Mouse (Mus musculus): Measurements from ENCODE around the gene Tmem189. TPM values are rescaled to one million over a fixed set of nuclear protein-coding genes. Genes with fewer than 3 reads are reported as not detected.

The Tmem189 gene
- polyA plus RNA-seq, 1 experiment from 2014 or later, result 43.3 TPM

GRCm38 (mm10) chr2:167688126-167688497 lies 1.5 kb downstream of the Tmem189 start:
- H3K9me3 ChIP-seq (ENCODE audit: low read depth, low read length), result no peaks in the 10 kb centered on the region
- peak; percentile 21; the same call in 1 of the 2 replicates for TF ChIP-seq CTCF (IDR thresholded peaks at IDR 0.05; ENCODE audit: low read depth)
- peak overlapping the region; percentile 80 for H3K4me3 ChIP-seq (ENCODE audit: low read depth, low read length)
- ATAC-seq (ENCODE audit: insufficient read depth) (peak; percentile 26), DNase-seq (peak; percentile 39)
- peaks cover 14% of the 10 kb centered on the region for H3K36me3 ChIP-seq (ENCODE audit: insufficient read depth)
- 15% methylated on average over 12 of the region's 12 CpGs for WGBS
- peak overlapping the region; percentile 83 for H3K9ac ChIP-seq
- no peaks in the 10 kb centered on the region for H3K4me1 ChIP-seq (ENCODE audit: insufficient read depth)
- H3K4me2 ChIP-seq, result peak overlapping the region; percentile 92
- H3K27ac ChIP-seq (ENCODE audit: low read depth), result 0 out of 2 replicates have a peak overlapping the region, but pooled peaks have one; percentile 94
- no peaks in the 10 kb centered on the region; the same call in 1 of the 2 replicates for H3K27me3 ChIP-seq (ENCODE audit: insufficient read depth, low read length)

GRCm38 (mm10) chr2:167687651-167688101 lies 1.9 kb downstream of the Tmem189 start:
- H3K27ac ChIP-seq (ENCODE audit: low read depth), result no peak overlapping the region
- H3K27me3 ChIP-seq (ENCODE audit: insufficient read depth, low read length), result no peaks in the 10 kb centered on the region; the same call in 1 of the 2 replicates
- DNase-seq, result no peak
- H3K4me2 ChIP-seq, result peak overlapping the region; percentile 92; the same call in 1 of the 2 replicates
- TF ChIP-seq CTCF (IDR thresholded peaks at IDR 0.05; ENCODE audit: low read depth), result no peak
- no peak overlapping the region for H3K4me3 ChIP-seq (ENCODE audit: low read depth, low read length)
- no peak for ATAC-seq (ENCODE audit: insufficient read depth)
- peaks cover 13% of the 10 kb centered on the region for H3K36me3 ChIP-seq (ENCODE audit: insufficient read depth)
- 40% methylated on average over 11 of the region's 11 CpGs for WGBS
- no peaks in the 10 kb centered on the region for H3K9me3 ChIP-seq (ENCODE audit: low read depth, low read length)
- no peaks in the 10 kb centered on the region for H3K4me1 ChIP-seq (ENCODE audit: insufficient read depth)
- H3K9ac ChIP-seq, result no peak overlapping the region

GRCm38 (mm10) chr2:167687250-167687586 lies 2.4 kb downstream of the Tmem189 start:
- ATAC-seq (ENCODE audit: insufficient read depth), result no peak
- H3K27me3 ChIP-seq (ENCODE audit: insufficient read depth, low read length), result no peaks in the 10 kb centered on the region; the same call in 1 of the 2 replicates
- H3K36me3 ChIP-seq (ENCODE audit: insufficient read depth), result peaks cover 13% of the 10 kb centered on the region
- H3K9ac ChIP-seq, result no peak overlapping the region
- no peak overlapping the region for H3K27ac ChIP-seq (ENCODE audit: low read depth)
- H3K4me1 ChIP-seq (ENCODE audit: insufficient read depth), result no peaks in the 10 kb centered on the region
- no peak for TF ChIP-seq CTCF (IDR thresholded peaks at IDR 0.05; ENCODE audit: low read depth)
- no peak overlapping the region for H3K4me3 ChIP-seq (ENCODE audit: low read depth, low read length)
- 89% methylated on average over 4 of the region's 4 CpGs for WGBS
- no peak for DNase-seq
- no peak overlapping the region for H3K4me2 ChIP-seq
- no peaks in the 10 kb centered on the region for H3K9me3 ChIP-seq (ENCODE audit: low read depth, low read length)

GRCm38 (mm10) chr2:167686382-167687249 lies 3.0 kb downstream of the Tmem189 start:
- no peak overlapping the region for H3K9ac ChIP-seq
- no peak overlapping the region for H3K4me3 ChIP-seq (ENCODE audit: low read depth, low read length)
- no peaks in the 10 kb centered on the region for H3K4me1 ChIP-seq (ENCODE audit: insufficient read depth)
- no peak overlapping the region for H3K27ac ChIP-seq (ENCODE audit: low read depth)
- no peaks in the 10 kb centered on the region; the same call in 1 of the 2 replicates for H3K27me3 ChIP-seq (ENCODE audit: insufficient read depth, low read length)
- no peaks in the 10 kb centered on the region for H3K9me3 ChIP-seq (ENCODE audit: low read depth, low read length)
- ATAC-seq (ENCODE audit: insufficient read depth) (no peak), DNase-seq (no peak)
- WGBS, result 81% methylated on average over 16 of the region's 16 CpGs
- H3K36me3 ChIP-seq (ENCODE audit: insufficient read depth), result peaks cover 8% of the 10 kb centered on the region
- no peak for TF ChIP-seq CTCF (IDR thresholded peaks at IDR 0.05; ENCODE audit: low read depth)
- H3K4me2 ChIP-seq, result no peak overlapping the region

- ATAC-seq (ENCODE audit: insufficient read depth), result no peak
- TF ChIP-seq CTCF (IDR thresholded peaks at IDR 0.05; ENCODE audit: low read depth), result no peak
- no peak for DNase-seq
- Histone ChIP-seq H3K9me3 (ENCODE audit: low read depth, low read length) (no peaks in the 10 kb centered on the region), H3K9ac (no peak overlapping the region), H3K4me1 (ENCODE audit: insufficient read depth) (no peaks in the 10 kb centered on the region), H3K36me3 (ENCODE audit: insufficient read depth) (peaks cover 2% of the 10 kb centered on the region; the same call in 1 of the 2 replicates), H3K27me3 (ENCODE audit: insufficient read depth, low read length) (no peaks in the 10 kb centered on the region; the same call in 1 of the 2 replicates), H3K4me3 (ENCODE audit: low read depth, low read length) (no peak overlapping the region), H3K27ac (ENCODE audit: low read depth) (no peak overlapping the region), H3K4me2 (no peak overlapping the region)
- WGBS, result 54% methylated on average over 3 of the region's 3 CpGs
Observed at GRCm38 (mm10) chr2:167685865-167686264, 3.8 kb downstream of the Tmem189 start.

GRCm38 (mm10) chr2:167685137-167685536 lies 4.5 kb downstream of the Tmem189 start:
- no peak overlapping the region for H3K9ac ChIP-seq
- no peak overlapping the region for H3K4me2 ChIP-seq
- no peaks in the 10 kb centered on the region for H3K9me3 ChIP-seq (ENCODE audit: low read depth, low read length)
- WGBS, result 3% methylated on average over 8 of the region's 8 CpGs
- H3K4me3 ChIP-seq (ENCODE audit: low read depth, low read length), result no peak overlapping the region
- H3K27me3 ChIP-seq (ENCODE audit: insufficient read depth, low read length), result no peaks in the 10 kb centered on the region; the same call in 1 of the 2 replicates
- no peak overlapping the region for H3K27ac ChIP-seq (ENCODE audit: low read depth)
- TF ChIP-seq CTCF (IDR thresholded peaks at IDR 0.05; ENCODE audit: low read depth), result peak; percentile 100
- DNase-seq (peak; percentile 99), ATAC-seq (ENCODE audit: insufficient read depth) (no peak)
- H3K36me3 ChIP-seq (ENCODE audit: insufficient read depth), result no peaks in the 10 kb centered on the region
- H3K4me1 ChIP-seq (ENCODE audit: insufficient read depth), result no peaks in the 10 kb centered on the region

- DNase-seq (no peak), ATAC-seq (ENCODE audit: insufficient read depth) (no peak)
- Histone ChIP-seq H3K27me3 (ENCODE audit: insufficient read depth, low read length) (no peaks in the 10 kb centered on the region; the same call in 1 of the 2 replicates), H3K4me2 (no peak overlapping the region), H3K9ac (no peak overlapping the region), H3K36me3 (ENCODE audit: insufficient read depth) (no peaks in the 10 kb centered on the region), H3K9me3 (ENCODE audit: low read depth, low read length) (no peaks in the 10 kb centered on the region), H3K4me1 (ENCODE audit: insufficient read depth) (no peaks in the 10 kb centered on the region), H3K4me3 (ENCODE audit: low read depth, low read length) (no peak overlapping the region), H3K27ac (ENCODE audit: low read depth) (no peak overlapping the region)
- WGBS, result 66% methylated on average over 3 of the region's 3 CpGs
- no peak for TF ChIP-seq CTCF (IDR thresholded peaks at IDR 0.05; ENCODE audit: low read depth)
Observed at GRCm38 (mm10) chr2:167683721-167684120, 5.9 kb downstream of the Tmem189 start.
